Mouse (Mus musculus) myocyte (in vitro differentiated cells): ENCODE results near the gene Gdpd1.

Experiments used
- MAX ChIP-seq: IDR thresholded peaks from one replicate; pipeline ENCODE4 v1.6.1; 2011; ENCODE audit warnings: low read depth, mild to moderate bottlenecking, control low read depth
- MYOG ChIP-seq, 3 experiments: IDR thresholded peaks; one replicate each; pipeline ENCODE4 v1.6.1; 2011; ENCODE audit warnings: control low read depth in 2 of 3, low read depth in 2 of 3, mild to moderate bottlenecking in 2 of 3; ENCODE audit not compliant: insufficient read length in 2 of 3, control insufficient read depth in 1 of 3, insufficient read depth in 1 of 3
- POLR2A ChIP-seq: IDR thresholded peaks from one replicate; pipeline ENCODE4 v1.6.1; 2011; ENCODE audit warnings: low read depth, mild to moderate bottlenecking, control low read depth, moderate library complexity; ENCODE audit not compliant: insufficient read length
- USF1 ChIP-seq: IDR thresholded peaks from one replicate; pipeline ENCODE4 v1.6.1; 2011; ENCODE audit warnings: low read depth, mild to moderate bottlenecking, control low read depth, moderate library complexity

DNA sequence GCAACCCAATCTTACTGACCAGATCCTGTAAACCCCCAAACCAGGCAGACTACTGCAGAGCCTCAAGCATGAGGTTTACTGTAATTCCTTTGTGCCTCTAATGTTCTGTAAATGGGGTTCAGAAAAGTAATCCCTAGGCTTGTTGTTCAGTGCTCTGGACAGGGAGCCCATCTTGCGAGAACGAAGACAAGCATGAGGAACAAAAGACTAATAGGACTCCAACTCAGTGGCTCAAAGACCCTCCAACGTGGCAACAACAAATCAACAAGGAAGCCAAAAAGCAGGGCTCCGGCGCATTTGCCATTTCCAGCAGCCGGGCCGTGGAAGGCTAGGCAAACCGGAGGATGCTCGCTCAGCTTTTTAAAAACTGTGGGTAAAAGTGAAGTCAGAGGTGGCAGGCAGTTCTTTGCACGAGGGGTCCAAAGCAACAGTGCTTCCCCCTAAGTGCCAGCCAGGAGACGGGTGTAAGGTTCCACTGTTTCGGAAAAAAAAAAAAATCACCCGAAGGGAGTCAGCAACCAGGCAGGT, 81.3 kb downstream of the Gdpd1 start:
- TF ChIP-seq POLR2A = no peak
- no peak for TF ChIP-seq MAX
- TF ChIP-seq USF1 = no peak
- TF ChIP-seq MYOG (IDR thresholded peaks at IDR 0.05; ENCODE audit: control insufficient read depth in 1 of 3, insufficient read depth in 1 of 3, insufficient read length in 2 of 3, low read depth in 2 of 3) = no peak
